Mouse (Mus musculus) heart, adult 2 months (tissue): ENCODE data around the gene Runx2.

ENCODE experiments used
- CTCF ChIP-seq: fragments of 200-600 bp; IDR thresholded peaks from 2 replicates; pipeline ENCODE4 v1.8.1; 2022; ENCODE audit warnings: antibody characterized with exemption, mild to moderate bottlenecking, moderate library complexity
- EP300 ChIP-seq: fragments of 200-500 bp; IDR thresholded peaks from 2 replicates; pipeline ENCODE4 v1.6.1; 2011; ENCODE audit warnings: low read depth, low read length, control low read depth; ENCODE audit not compliant: insufficient read depth

DNA sequence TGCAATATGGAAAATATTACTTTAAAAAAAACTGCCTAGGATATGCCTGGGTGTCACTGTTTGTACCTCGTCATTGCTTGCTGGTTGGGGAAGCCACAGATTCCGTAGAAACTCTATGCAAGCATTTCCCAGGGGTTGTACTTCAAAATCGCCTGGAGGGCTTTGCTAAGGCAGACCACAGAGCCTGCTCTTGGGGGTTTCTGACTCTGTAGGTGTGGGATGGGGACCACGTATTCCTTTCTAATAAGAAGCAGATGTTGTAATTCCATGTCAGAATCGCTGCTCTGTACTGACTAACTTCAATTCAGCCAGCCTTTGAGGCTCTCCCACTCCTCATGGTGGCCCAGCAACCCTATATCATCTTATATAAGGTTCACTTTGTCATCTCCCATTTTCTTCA, 46.1 kb downstream of the Runx2 start:
- TF ChIP-seq CTCF (no peak), EP300 (no peak)
